Mouse (Mus musculus): ENCODE measurements around the gene Cd200r2. TPM values are rescaled to one million over a fixed set of nuclear protein-coding genes. Genes with fewer than 3 reads are reported as not detected.
"Not testable (repeated sequence)": the region's sequence is repeated elsewhere in the genome, so short reads cannot be mapped to it uniquely, and the experiment has no call there.

The Cd200r2 gene
- polyA plus RNA-seq (2014; fragmentation: Nextera tagmentation; extraction: Ambion mirVana), result not detected in 2 replicates

GRCm38 (mm10) chr16:44866797-44867196, at the start of gene Cd200r2:
Gene Cd200r2, plus strand, starts transcription at chr16:44867097.
- H3K27ac ChIP-seq (ENCODE audit: low read depth, low read length), result no peak within 1 kb of the TSS
- no peak for ATAC-seq
- no peak within 1 kb of the TSS for H3K4me2 ChIP-seq (ENCODE audit: low read length)
- no peak within 1 kb of the TSS for H3K9ac ChIP-seq (ENCODE audit: low read length)
- no peaks in the 10 kb centered on the region for H3K9me3 ChIP-seq (replicated peaks; ENCODE audit: control insufficient read depth, low read length)
- H3K36me3 ChIP-seq (ENCODE audit: control insufficient read depth, insufficient read depth, low read length), result no peaks in the 10 kb centered on the region
- 92% methylated on average over 2 of the region's 2 CpGs for WGBS
- DNase-seq (ENCODE audit: low spot score), result no peak
- no peaks in the 10 kb centered on the region for H3K27me3 ChIP-seq (replicated peaks; ENCODE audit: control insufficient read depth, insufficient read depth, low read length)
- no peak within 1 kb of the TSS for H3K4me3 ChIP-seq (ENCODE audit: low read depth, low read length)
- H3K4me1 ChIP-seq (ENCODE audit: control insufficient read depth, insufficient read depth, low read length), result no peaks in the 10 kb centered on the region

- DNase-seq (ENCODE audit: low spot score), result no peak
- Histone ChIP-seq H3K36me3 (ENCODE audit: control insufficient read depth, insufficient read depth, low read length) (no peaks in the 10 kb centered on the region), H3K9me3 (replicated peaks; ENCODE audit: control insufficient read depth, low read length) (no peaks in the 10 kb centered on the region), H3K4me1 (ENCODE audit: control insufficient read depth, insufficient read depth, low read length) (no peaks in the 10 kb centered on the region), H3K27me3 (replicated peaks; ENCODE audit: control insufficient read depth, insufficient read depth, low read length) (no peaks in the 10 kb centered on the region), H3K4me3 (ENCODE audit: low read depth, low read length) (no peak overlapping the region), H3K9ac (ENCODE audit: low read length) (no peak overlapping the region), H3K27ac (ENCODE audit: low read depth, low read length) (no peak overlapping the region), H3K4me2 (ENCODE audit: low read length) (no peak overlapping the region)
- ATAC-seq, result no peak
- 57% methylated on average over 1 of the region's 1 CpGs for WGBS
Observed at GRCm38 (mm10) chr16:44818010-44818409, 48.9 kb upstream of the Cd200r2 start.

- H3K27me3 ChIP-seq (replicated peaks; ENCODE audit: control insufficient read depth, insufficient read depth, low read length), result no peaks in the 10 kb centered on the region
- WGBS, result 87% methylated on average over 4 of the region's 4 CpGs
- no peaks in the 10 kb centered on the region for H3K4me1 ChIP-seq (ENCODE audit: control insufficient read depth, insufficient read depth, low read length)
- H3K9me3 ChIP-seq (replicated peaks; ENCODE audit: control insufficient read depth, low read length), result no peaks in the 10 kb centered on the region
- H3K27ac ChIP-seq (ENCODE audit: low read depth, low read length), result no peak overlapping the region
- H3K36me3 ChIP-seq (ENCODE audit: control insufficient read depth, insufficient read depth, low read length), result no peaks in the 10 kb centered on the region
- H3K4me2 ChIP-seq (ENCODE audit: low read length), result no peak overlapping the region
- ATAC-seq (no peak), DNase-seq (ENCODE audit: low spot score) (no peak)
- no peak overlapping the region for H3K9ac ChIP-seq (ENCODE audit: low read length)
- H3K4me3 ChIP-seq (ENCODE audit: low read depth, low read length), result no peak overlapping the region
Observed at GRCm38 (mm10) chr16:44820545-44820944, 46.4 kb upstream of the Cd200r2 start.

- DNase-seq (ENCODE audit: low spot score), result no peak
- Histone ChIP-seq H3K36me3 (ENCODE audit: control insufficient read depth, insufficient read depth, low read length) (no peaks in the 10 kb centered on the region), H3K27ac (ENCODE audit: low read depth, low read length) (no peak overlapping the region), H3K4me2 (ENCODE audit: low read length) (no peak overlapping the region), H3K4me1 (ENCODE audit: control insufficient read depth, insufficient read depth, low read length) (no peaks in the 10 kb centered on the region), H3K9ac (ENCODE audit: low read length) (no peak overlapping the region), H3K9me3 (replicated peaks; ENCODE audit: control insufficient read depth, low read length) (no peaks in the 10 kb centered on the region), H3K27me3 (replicated peaks; ENCODE audit: control insufficient read depth, insufficient read depth, low read length) (no peaks in the 10 kb centered on the region), H3K4me3 (ENCODE audit: low read depth, low read length) (no peak overlapping the region)
- WGBS, result 85% methylated on average over 3 of the region's 3 CpGs
- ATAC-seq, result no peak
Observed at GRCm38 (mm10) chr16:44832286-44832685, 34.6 kb upstream of the Cd200r2 start.

- ATAC-seq; DNase-seq (ENCODE audit: low spot score); H3K4me1 ChIP-seq (ENCODE audit: control insufficient read depth, insufficient read depth, low read length); H3K4me2 ChIP-seq (ENCODE audit: low read length); H3K36me3 ChIP-seq (ENCODE audit: control insufficient read depth, insufficient read depth, low read length); H3K9me3 ChIP-seq (replicated peaks; ENCODE audit: control insufficient read depth, low read length); H3K27me3 ChIP-seq (replicated peaks; ENCODE audit: control insufficient read depth, insufficient read depth, low read length); H3K4me3 ChIP-seq (ENCODE audit: low read depth, low read length); H3K27ac ChIP-seq (ENCODE audit: low read depth, low read length); H3K9ac ChIP-seq (ENCODE audit: low read length): not testable (repeated sequence)
- 42% methylated on average over 2 of the region's 2 CpGs for WGBS
Observed at GRCm38 (mm10) chr16:44833189-44833588, 33.7 kb upstream of the Cd200r2 start.

GRCm38 (mm10) chr16:44875178-44875577, 8.3 kb downstream of the Cd200r2 start:
- Histone ChIP-seq H3K4me1 (ENCODE audit: control insufficient read depth, insufficient read depth, low read length) (no peaks in the 10 kb centered on the region), H3K9ac (ENCODE audit: low read length) (no peak overlapping the region), H3K27me3 (replicated peaks; ENCODE audit: control insufficient read depth, insufficient read depth, low read length) (no peaks in the 10 kb centered on the region), H3K4me3 (ENCODE audit: low read depth, low read length) (no peak overlapping the region), H3K9me3 (replicated peaks; ENCODE audit: control insufficient read depth, low read length) (no peaks in the 10 kb centered on the region), H3K27ac (ENCODE audit: low read depth, low read length) (no peak overlapping the region), H3K4me2 (ENCODE audit: low read length) (no peak overlapping the region), H3K36me3 (ENCODE audit: control insufficient read depth, insufficient read depth, low read length) (no peaks in the 10 kb centered on the region)
- ATAC-seq (no peak), DNase-seq (ENCODE audit: low spot score) (no peak)
- WGBS, result 84% methylated on average over 1 of the region's 1 CpGs

GRCm38 (mm10) chr16:44876625-44877024, 9.7 kb downstream of the Cd200r2 start:
- Histone ChIP-seq H3K27me3 (replicated peaks; ENCODE audit: control insufficient read depth, insufficient read depth, low read length) (no peaks in the 10 kb centered on the region), H3K9me3 (replicated peaks; ENCODE audit: control insufficient read depth, low read length) (no peaks in the 10 kb centered on the region), H3K27ac (ENCODE audit: low read depth, low read length) (no peak overlapping the region), H3K4me1 (ENCODE audit: control insufficient read depth, insufficient read depth, low read length) (no peaks in the 10 kb centered on the region), H3K36me3 (ENCODE audit: control insufficient read depth, insufficient read depth, low read length) (no peaks in the 10 kb centered on the region), H3K9ac (ENCODE audit: low read length) (no peak overlapping the region), H3K4me3 (ENCODE audit: low read depth, low read length) (no peak overlapping the region), H3K4me2 (ENCODE audit: low read length) (no peak overlapping the region)
- no peak for ATAC-seq
- WGBS, result 70% methylated on average over 5 of the region's 5 CpGs
- DNase-seq (ENCODE audit: low spot score), result no peak

GRCm38 (mm10) chr16:44877595-44877994, 10.7 kb downstream of the Cd200r2 start:
- DNase-seq (ENCODE audit: low spot score) (no peak), ATAC-seq (no peak)
- Histone ChIP-seq H3K36me3 (ENCODE audit: control insufficient read depth, insufficient read depth, low read length) (no peaks in the 10 kb centered on the region), H3K27ac (ENCODE audit: low read depth, low read length) (no peak overlapping the region), H3K27me3 (replicated peaks; ENCODE audit: control insufficient read depth, insufficient read depth, low read length) (no peaks in the 10 kb centered on the region), H3K9me3 (replicated peaks; ENCODE audit: control insufficient read depth, low read length) (no peaks in the 10 kb centered on the region), H3K4me2 (ENCODE audit: low read length) (no peak overlapping the region), H3K4me3 (ENCODE audit: low read depth, low read length) (no peak overlapping the region), H3K9ac (ENCODE audit: low read length) (no peak overlapping the region), H3K4me1 (ENCODE audit: control insufficient read depth, insufficient read depth, low read length) (no peaks in the 10 kb centered on the region)
- WGBS, result 89% methylated on average over 6 of the region's 6 CpGs

- Histone ChIP-seq H3K9ac (ENCODE audit: low read length) (no peak overlapping the region), H3K4me1 (ENCODE audit: control insufficient read depth, insufficient read depth, low read length) (no peaks in the 10 kb centered on the region), H3K4me3 (ENCODE audit: low read depth, low read length) (no peak overlapping the region), H3K36me3 (ENCODE audit: control insufficient read depth, insufficient read depth, low read length) (no peaks in the 10 kb centered on the region), H3K9me3 (replicated peaks; ENCODE audit: control insufficient read depth, low read length) (no peaks in the 10 kb centered on the region), H3K27ac (ENCODE audit: low read depth, low read length) (no peak overlapping the region), H3K4me2 (ENCODE audit: low read length) (no peak overlapping the region), H3K27me3 (replicated peaks; ENCODE audit: control insufficient read depth, insufficient read depth, low read length) (no peaks in the 10 kb centered on the region)
- ATAC-seq (no peak), DNase-seq (ENCODE audit: low spot score) (no peak)
- WGBS, result 80% methylated on average over 1 of the region's 1 CpGs
Observed at GRCm38 (mm10) chr16:44890814-44891213, 23.9 kb downstream of the Cd200r2 start.

Data from forebrain, embryonic 14.5 days (tissue).